Mouse (Mus musculus) bone marrow macrophage, adult 2 months (primary cell): ENCODE results near the gene Cd164.

ENCODE experiments used
- CTCF ChIP-seq: IDR thresholded peaks from 2 replicates; pipeline ENCODE4 v1.5.1; 2012; ENCODE audit warnings: low read depth, mild to moderate bottlenecking, low read length, moderate library complexity
- POLR2A ChIP-seq: IDR thresholded peaks from 2 replicates; pipeline ENCODE4 v1.6.1; 2012; ENCODE audit warnings: mild to moderate bottlenecking, low read depth, low read length, borderline replicate concordance

- TF ChIP-seq CTCF (no peak), POLR2A (no peak)
These were observed 32.6 kb upstream of the Cd164 start for GRCm38 (mm10) chr10:41486506-41487170.
